Mouse (Mus musculus) granulocyte monocyte progenitor cell, adult 5-6 weeks (primary cell): ENCODE measurements at regions not wholly inside any gene's neighbourhood (a gene's known extent, or its start where the extent isn't known, plus 50 kb on each side); places are given as distances from the start of the nearest gene placed in this dataset.

Experiments
- ATAC-seq: replicated peaks from 2 replicates; pipeline ENCODE4 v1.8.0; 2016; ENCODE audit warnings: mild to moderate bottlenecking, moderate TSS enrichment, inconsistent platforms; ENCODE audit not compliant: poor library complexity, severe bottlenecking

GRCm38 (mm10) chr13:60067325-60067724 is 109.8 kb downstream of the Gas1 start:
- ATAC-seq: no peak

GRCm38 (mm10) chr13:60061589-60061988 is 115.6 kb downstream of the Gas1 start:
- no peak for ATAC-seq

- no peak for ATAC-seq
Measured at GRCm38 (mm10) chr13:60057761-60058274, 119.3 kb downstream of the Gas1 start.

GRCm38 (mm10) chr13:60054531-60054930 is 122.6 kb downstream of the Gas1 start:
- ATAC-seq: no peak

GRCm38 (mm10) chr13:60054081-60054480 is 123.1 kb downstream of the Gas1 start:
- ATAC-seq: no peak

- no peak for ATAC-seq
Measured at GRCm38 (mm10) chr13:60051866-60052265, 125.3 kb downstream of the Gas1 start.

GRCm38 (mm10) chr13:60050799-60051580 is 126.2 kb downstream of the Gas1 start:
- no peak for ATAC-seq

- no peak for ATAC-seq
Measured at GRCm38 (mm10) chr13:60049703-60050102, 127.5 kb downstream of the Gas1 start.

GRCm38 (mm10) chr13:60047791-60048730 is 129.1 kb downstream of the Gas1 start:
- ATAC-seq: no peak

- ATAC-seq: no peak
Measured at GRCm38 (mm10) chr13:60045752-60046151, 131.4 kb downstream of the Gas1 start.

- ATAC-seq: no peak
Measured at GRCm38 (mm10) chr13:60044876-60045275, 132.3 kb downstream of the Gas1 start.

GRCm38 (mm10) chr13:60042443-60042842 is 134.7 kb downstream of the Gas1 start:
- ATAC-seq: no peak

- no peak for ATAC-seq
Measured at GRCm38 (mm10) chr13:60035536-60036130, 141.5 kb downstream of the Gas1 start.

GRCm38 (mm10) chr13:60033116-60033515 is 144.0 kb downstream of the Gas1 start:
- ATAC-seq: no peak

- ATAC-seq: no peak
Measured at GRCm38 (mm10) chr13:60032586-60032985, 144.6 kb downstream of the Gas1 start.

GRCm38 (mm10) chr13:60029591-60029990 is 147.6 kb downstream of the Gas1 start:
- ATAC-seq: no peak

GRCm38 (mm10) chr13:60020175-60020487 is 157.0 kb downstream of the Gas1 start:
- ATAC-seq: no peak

GRCm38 (mm10) chr13:60019291-60020174 is 157.6 kb downstream of the Gas1 start:
- ATAC-seq: no peak

GRCm38 (mm10) chr13:60015854-60016366 is 161.3 kb downstream of the Gas1 start:
- no peak for ATAC-seq
